Mouse (Mus musculus) forebrain, embryonic 13.5 days (tissue): ENCODE measurements at regions not wholly inside any gene's neighbourhood (a gene's known extent, or its start where the extent isn't known, plus 50 kb on each side); places are given as distances from the start of the nearest gene placed in this dataset.

Experiments
- ATAC-seq: fragments of 200-750 bp; cut with Nextera tagmentation; 2 replicates; pipeline ENCODE4 v1.8.0; 2017
- H3K27ac ChIP-seq: fragments of 300-500 bp; sonication (generic); 2 replicates; pipeline ENCODE4 v1.5.1; 2015; ENCODE audit warnings: inconsistent platforms, mild to moderate bottlenecking, moderate library complexity
- H3K27me3 ChIP-seq: fragments of 300-500 bp; sonication (generic); 2 replicates; pipeline ENCODE4 v1.6.1; 2015; ENCODE audit warnings: mild to moderate bottlenecking, inconsistent platforms
- H3K36me3 ChIP-seq: fragments of 300-500 bp; sonication (generic); 2 replicates; pipeline ENCODE4 v1.6.1; 2015; ENCODE audit warnings: mild to moderate bottlenecking, inconsistent platforms; ENCODE audit not compliant: poor library complexity, severe bottlenecking
- H3K4me1 ChIP-seq: fragments of 300-500 bp; sonication (generic); 2 replicates; pipeline ENCODE4 v1.6.1; 2015; ENCODE audit warnings: inconsistent platforms
- H3K4me2 ChIP-seq: fragments of 300-500 bp; sonication (generic); 2 replicates; pipeline ENCODE4 v1.6.1; 2015; ENCODE audit warnings: inconsistent platforms, mild to moderate bottlenecking, moderate library complexity
- H3K4me3 ChIP-seq: fragments of 300-500 bp; sonication (generic); 2 replicates; pipeline ENCODE4 v1.5.1; 2015; ENCODE audit warnings: mild to moderate bottlenecking, inconsistent platforms
- H3K9ac ChIP-seq: fragments of 300-500 bp; sonication (generic); 2 replicates; pipeline ENCODE4 v1.6.1; 2015; ENCODE audit warnings: mild to moderate bottlenecking, inconsistent platforms
- H3K9me3 ChIP-seq: fragments of 300-500 bp; sonication (generic); replicated peaks from 2 replicates; pipeline ENCODE4 v1.6.1; 2016; ENCODE audit warnings: inconsistent platforms
- WGBS: fragments of 180-500 bp; shearing (Covaris S2); methylation state at CpG from one replicate; pipeline ENCODE4 v1.1.7; 2015; 5-methylcytosine and 5-hydroxymethylcytosine counted together

- H3K4me1 ChIP-seq = peaks cover 12% of the 10 kb centered on the region
- H3K9ac ChIP-seq = peak overlapping the region; percentile 36; the same call in 1 of the 2 replicates
- H3K4me2 ChIP-seq = peak overlapping the region; percentile 39
- H3K4me3 ChIP-seq = no peak overlapping the region
- 28% methylated on average over 14 of the region's 14 CpGs for WGBS
- H3K9me3 ChIP-seq = no peaks in the 10 kb centered on the region
- H3K36me3 ChIP-seq = no peaks in the 10 kb centered on the region
- peak; percentile 65 for ATAC-seq
- H3K27me3 ChIP-seq = no peaks in the 10 kb centered on the region
- H3K27ac ChIP-seq = no peak overlapping the region
Measured at GRCm38 (mm10) chr12:33717601-33718260, 210.5 kb upstream of the Ferd3l start.

GRCm38 (mm10) chr12:33719063-33719462 lies 209.2 kb upstream of the Ferd3l start:
- no peak overlapping the region for H3K4me3 ChIP-seq
- peaks cover 12% of the 10 kb centered on the region for H3K4me1 ChIP-seq
- H3K9me3 ChIP-seq = no peaks in the 10 kb centered on the region
- H3K27me3 ChIP-seq = no peaks in the 10 kb centered on the region
- ATAC-seq = no peak
- 74% methylated on average over 7 of the region's 7 CpGs for WGBS
- no peak overlapping the region for H3K4me2 ChIP-seq
- no peak overlapping the region for H3K27ac ChIP-seq
- no peak overlapping the region for H3K9ac ChIP-seq
- no peaks in the 10 kb centered on the region for H3K36me3 ChIP-seq

DNA sequence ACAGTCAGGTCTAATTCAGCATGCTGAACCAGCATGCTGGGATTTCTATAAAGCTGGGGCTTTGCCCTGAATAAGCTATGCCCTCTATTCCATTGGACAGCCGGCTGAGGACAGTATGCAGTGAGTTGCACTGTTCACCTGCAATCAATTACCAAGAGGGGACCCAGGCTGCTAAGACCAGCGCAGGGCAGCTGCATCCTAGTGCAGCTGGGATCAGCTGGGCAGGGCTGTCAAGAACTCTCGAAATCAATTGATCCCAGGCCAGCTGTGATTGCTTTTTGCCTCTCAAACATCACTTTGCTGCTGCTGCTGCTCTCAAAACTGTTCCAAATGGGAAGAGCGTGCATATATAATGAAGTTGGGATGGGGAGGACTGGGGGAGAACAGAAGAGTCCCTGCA lies 196.3 kb upstream of the Ferd3l start:
- H3K9ac ChIP-seq = no peak overlapping the region
- no peak overlapping the region for H3K27ac ChIP-seq
- WGBS = 41% methylated on average over 4 of the region's 4 CpGs
- H3K4me3 ChIP-seq = no peak overlapping the region
- no peak overlapping the region for H3K4me2 ChIP-seq
- H3K9me3 ChIP-seq = no peaks in the 10 kb centered on the region
- H3K4me1 ChIP-seq = no peaks in the 10 kb centered on the region
- ATAC-seq = peak; percentile 74; the same call in 1 of the 2 replicates
- no peaks in the 10 kb centered on the region for H3K36me3 ChIP-seq
- H3K27me3 ChIP-seq = no peaks in the 10 kb centered on the region

GRCm38 (mm10) chr12:33775563-33776468 lies 152.4 kb upstream of the Ferd3l start:
- H3K9ac ChIP-seq = no peak overlapping the region
- no peak overlapping the region for H3K4me3 ChIP-seq
- 0 out of 2 replicates have a peak, but pooled peaks cover 12% of the 10 kb centered on the region for H3K4me1 ChIP-seq
- H3K4me2 ChIP-seq = no peak overlapping the region
- no peaks in the 10 kb centered on the region for H3K27me3 ChIP-seq
- H3K9me3 ChIP-seq = no peaks in the 10 kb centered on the region
- H3K36me3 ChIP-seq = no peaks in the 10 kb centered on the region
- 69% methylated on average over 5 of the region's 5 CpGs for WGBS
- no peak overlapping the region for H3K27ac ChIP-seq
- peak; percentile 70; the same call in 1 of the 2 replicates for ATAC-seq

GRCm38 (mm10) chr12:33778477-33778876 lies 149.7 kb upstream of the Ferd3l start:
- H3K4me3 ChIP-seq = no peak overlapping the region
- no peak overlapping the region for H3K9ac ChIP-seq
- H3K27me3 ChIP-seq = no peaks in the 10 kb centered on the region
- ATAC-seq = no peak
- no peak overlapping the region for H3K4me2 ChIP-seq
- 55% methylated on average over 4 of the region's 4 CpGs for WGBS
- H3K9me3 ChIP-seq = no peaks in the 10 kb centered on the region
- no peaks in the 10 kb centered on the region for H3K36me3 ChIP-seq
- 0 out of 2 replicates have a peak, but pooled peaks cover 12% of the 10 kb centered on the region for H3K4me1 ChIP-seq
- no peak overlapping the region for H3K27ac ChIP-seq

GRCm38 (mm10) chr12:33779898-33780297 lies 148.3 kb upstream of the Ferd3l start:
- Histone ChIP-seq H3K9me3 (no peaks in the 10 kb centered on the region), H3K9ac (no peak overlapping the region), H3K4me1 (0 out of 2 replicates have a peak, but pooled peaks cover 12% of the 10 kb centered on the region), H3K27me3 (no peaks in the 10 kb centered on the region), H3K36me3 (no peaks in the 10 kb centered on the region), H3K27ac (no peak overlapping the region), H3K4me2 (no peak overlapping the region), H3K4me3 (no peak overlapping the region)
- ATAC-seq = no peak
- 88% methylated on average over 2 of the region's 2 CpGs for WGBS

GRCm38 (mm10) chr12:33804206-33804791 lies 123.9 kb upstream of the Ferd3l start:
- no peak overlapping the region for H3K4me2 ChIP-seq
- no peak overlapping the region for H3K9ac ChIP-seq
- H3K27ac ChIP-seq = no peak overlapping the region
- no peaks in the 10 kb centered on the region for H3K4me1 ChIP-seq
- H3K9me3 ChIP-seq = no peaks in the 10 kb centered on the region
- 87% methylated on average over 10 of the region's 10 CpGs for WGBS
- no peaks in the 10 kb centered on the region for H3K27me3 ChIP-seq
- ATAC-seq = no peak
- no peak overlapping the region for H3K4me3 ChIP-seq
- no peaks in the 10 kb centered on the region for H3K36me3 ChIP-seq

DNA sequence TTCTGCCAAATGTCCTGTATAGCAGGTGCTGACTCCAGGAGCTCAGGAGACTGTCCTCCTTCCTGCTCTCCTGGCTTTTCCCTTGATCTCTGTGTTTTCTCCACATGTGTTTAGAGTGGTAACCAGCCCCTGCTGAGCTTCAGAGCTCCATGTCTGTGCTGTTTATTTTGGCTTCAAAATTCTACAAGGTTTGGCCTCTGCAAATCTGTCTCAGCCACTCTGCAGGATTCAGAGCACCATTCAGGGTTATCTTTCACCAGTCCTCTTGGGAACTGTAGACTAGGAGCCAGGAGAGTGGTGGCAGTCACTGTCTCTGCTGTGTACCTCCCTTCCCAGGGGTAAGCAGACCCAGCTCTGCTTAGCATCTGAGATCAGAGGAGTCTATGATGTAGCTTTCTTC lies 102.7 kb upstream of the Ferd3l start:
- H3K27me3 ChIP-seq = no peaks in the 10 kb centered on the region
- no peaks in the 10 kb centered on the region for H3K4me1 ChIP-seq
- H3K4me3 ChIP-seq = no peak overlapping the region
- H3K36me3 ChIP-seq = no peaks in the 10 kb centered on the region
- no peak overlapping the region for H3K4me2 ChIP-seq
- no peak for ATAC-seq
- no peaks in the 10 kb centered on the region for H3K9me3 ChIP-seq
- H3K9ac ChIP-seq = no peak overlapping the region
- H3K27ac ChIP-seq = no peak overlapping the region

- H3K27ac ChIP-seq = no peak overlapping the region
- H3K9me3 ChIP-seq = no peaks in the 10 kb centered on the region
- H3K4me2 ChIP-seq = no peak overlapping the region
- ATAC-seq = no peak
- no peaks in the 10 kb centered on the region for H3K36me3 ChIP-seq
- H3K4me3 ChIP-seq = no peak overlapping the region
- H3K27me3 ChIP-seq = no peaks in the 10 kb centered on the region
- no peak overlapping the region for H3K9ac ChIP-seq
- H3K4me1 ChIP-seq = peaks cover 5% of the 10 kb centered on the region
Measured at GRCm38 (mm10) chr12:33849088-33849487, 79.1 kb upstream of the Ferd3l start.

GRCm38 (mm10) chr12:33851736-33852135 lies 76.5 kb upstream of the Ferd3l start:
- H3K4me2 ChIP-seq = no peak overlapping the region
- no peaks in the 10 kb centered on the region for H3K9me3 ChIP-seq
- H3K4me3 ChIP-seq = no peak overlapping the region
- H3K9ac ChIP-seq = no peak overlapping the region
- no peaks in the 10 kb centered on the region for H3K36me3 ChIP-seq
- peaks cover 5% of the 10 kb centered on the region for H3K4me1 ChIP-seq
- no peak overlapping the region for H3K27ac ChIP-seq
- ATAC-seq = peak; percentile 65; the same call in 1 of the 2 replicates
- WGBS = 29% methylated on average over 1 of the region's 1 CpGs
- no peaks in the 10 kb centered on the region for H3K27me3 ChIP-seq
